Mouse (Mus musculus) activated CD4-positive, CD25-positive, alpha-beta regulatory T cell, adult 4 months (primary cell): ENCODE measurements around the gene Ilf3. TPM values are rescaled to one million over a fixed set of nuclear protein-coding genes. Genes with fewer than 3 reads are reported as not detected.
"Not testable (repeated sequence)": the region's sequence is repeated elsewhere in the genome, so short reads cannot be mapped to it uniquely, and the experiment has no call there.

Source experiments
- ATAC-seq: one replicate; pipeline ENCODE4 v1.8.0; 2017
- polyA plus RNA-seq, 2 experiments: library from polyadenylated mRNA; unstranded; fragments of 100-300 nt; shearing (Covaris generic); gene quantifications; one replicate each; pipeline ENCODE4 v1.2.1; 2017

The Ilf3 gene
- polyA plus RNA-seq = 100 to 1,000 TPM in 1 of 2 experiments, 10 to 100 TPM in 1; 96.0 to 122 TPM

GRCm38 (mm10) chr9:21367357-21368111 lies at the start of gene Ilf3:
Ilf3 (plus strand) TSS chr9:21367871.
- ATAC-seq = peak; percentile 90

GRCm38 (mm10) chr9:21318792-21319191 lies 48.9 kb upstream of the Ilf3 start:
- no peak for ATAC-seq

DNA sequence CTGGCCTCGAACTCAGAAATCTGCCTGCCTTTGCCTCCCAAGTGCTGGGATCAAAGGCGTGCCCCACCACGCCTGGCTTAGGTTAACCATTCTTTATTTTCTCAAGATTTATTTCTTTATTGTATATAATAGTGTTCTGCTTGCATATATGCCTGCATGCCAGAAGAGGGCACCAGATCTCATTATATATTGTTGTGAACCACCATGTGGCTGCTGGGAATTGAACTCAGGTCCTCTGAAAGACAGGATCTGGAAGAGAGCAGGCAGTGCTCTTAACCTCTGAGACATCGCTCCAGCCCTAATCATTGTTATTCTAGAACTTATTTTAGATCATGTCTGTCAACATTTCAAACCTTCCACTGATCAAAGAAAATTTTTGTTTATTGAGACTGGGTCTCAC lies 48.2 kb upstream of the Ilf3 start:
- ATAC-seq = no peak

DNA sequence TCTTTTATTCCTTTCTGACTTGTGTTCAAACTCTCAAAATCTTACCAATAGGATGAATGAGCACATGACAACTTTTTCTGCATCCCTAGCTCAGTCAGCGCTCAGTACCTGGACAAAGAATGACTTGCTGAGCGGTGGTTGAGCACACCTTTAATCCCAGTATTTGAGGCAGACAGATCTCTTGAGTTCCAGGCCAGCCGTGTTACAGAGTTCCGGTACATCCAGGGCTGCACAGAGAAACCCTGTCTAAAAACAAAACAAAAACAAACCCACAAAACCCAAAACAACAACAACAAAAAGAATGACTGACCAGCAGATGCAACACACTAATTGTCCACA lies 47.4 kb upstream of the Ilf3 start:
- ATAC-seq = peak; percentile 3

DNA sequence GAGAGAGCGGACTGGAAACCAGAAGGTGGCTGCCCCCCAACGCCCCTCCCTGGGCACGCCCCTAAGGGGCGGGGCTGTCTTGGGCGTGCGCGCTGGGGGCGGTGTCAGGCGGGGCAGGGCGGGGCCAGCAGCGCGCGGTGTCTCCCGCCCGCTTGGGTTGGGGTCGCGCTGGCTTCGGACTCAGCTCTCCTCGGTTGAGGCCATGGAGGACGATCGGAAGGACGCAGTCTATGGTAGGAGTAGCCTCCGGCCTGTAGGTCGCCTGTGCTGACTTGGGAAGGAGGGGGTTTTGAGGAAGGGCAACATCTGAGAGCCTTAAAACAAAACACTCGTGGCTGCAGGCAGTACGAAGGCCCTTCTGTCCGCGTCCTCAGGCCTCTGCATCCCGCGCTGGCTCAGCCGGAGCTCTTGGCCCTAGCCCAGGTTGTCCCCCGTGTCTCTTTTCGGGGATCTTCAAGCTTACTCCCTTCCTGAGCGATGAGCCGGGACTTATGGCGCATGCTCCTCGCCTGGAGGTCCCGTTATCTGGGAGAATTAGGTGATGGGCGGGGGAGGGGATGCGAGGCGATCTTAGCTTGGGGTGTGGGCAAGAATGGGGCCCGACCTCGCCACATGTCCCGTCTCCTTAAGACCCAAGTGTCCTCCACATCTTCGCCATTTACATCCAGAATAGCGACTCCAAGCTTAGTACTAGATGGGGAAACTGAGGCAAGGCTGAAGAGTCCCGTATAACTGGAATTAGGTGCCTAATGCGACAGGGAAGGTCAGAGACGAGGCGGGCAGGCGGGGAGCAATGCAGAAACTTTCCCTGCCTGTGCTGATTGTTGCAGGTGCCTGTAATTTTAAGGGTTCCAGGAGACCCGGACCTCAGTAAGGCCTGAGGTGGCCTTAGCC lies 46.8 kb upstream of the Ilf3 start, which contains the start of gene Slc44a2:
Gene Slc44a2 (plus strand): TSS at position 80 of the 894 bp plus-strand sequence.
- peak; percentile 50 for ATAC-seq

DNA sequence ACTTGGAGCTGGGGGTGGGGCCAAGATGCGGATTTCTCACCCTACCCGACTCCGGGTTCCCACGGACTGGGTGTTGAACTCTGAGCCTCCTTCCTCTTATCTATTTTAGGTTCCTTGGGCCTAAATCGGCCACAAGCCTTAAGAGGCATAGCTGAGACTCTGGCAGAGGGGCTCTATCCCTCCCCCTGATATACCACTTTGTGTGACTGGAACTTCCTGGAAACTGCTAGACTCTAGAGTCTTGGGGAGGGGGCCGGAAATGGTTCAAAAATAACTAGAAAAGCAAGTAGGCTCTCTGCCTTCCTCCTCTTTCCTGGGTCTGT lies 46.2 kb upstream of the Ilf3 start:
- peak; percentile 62 for ATAC-seq

DNA sequence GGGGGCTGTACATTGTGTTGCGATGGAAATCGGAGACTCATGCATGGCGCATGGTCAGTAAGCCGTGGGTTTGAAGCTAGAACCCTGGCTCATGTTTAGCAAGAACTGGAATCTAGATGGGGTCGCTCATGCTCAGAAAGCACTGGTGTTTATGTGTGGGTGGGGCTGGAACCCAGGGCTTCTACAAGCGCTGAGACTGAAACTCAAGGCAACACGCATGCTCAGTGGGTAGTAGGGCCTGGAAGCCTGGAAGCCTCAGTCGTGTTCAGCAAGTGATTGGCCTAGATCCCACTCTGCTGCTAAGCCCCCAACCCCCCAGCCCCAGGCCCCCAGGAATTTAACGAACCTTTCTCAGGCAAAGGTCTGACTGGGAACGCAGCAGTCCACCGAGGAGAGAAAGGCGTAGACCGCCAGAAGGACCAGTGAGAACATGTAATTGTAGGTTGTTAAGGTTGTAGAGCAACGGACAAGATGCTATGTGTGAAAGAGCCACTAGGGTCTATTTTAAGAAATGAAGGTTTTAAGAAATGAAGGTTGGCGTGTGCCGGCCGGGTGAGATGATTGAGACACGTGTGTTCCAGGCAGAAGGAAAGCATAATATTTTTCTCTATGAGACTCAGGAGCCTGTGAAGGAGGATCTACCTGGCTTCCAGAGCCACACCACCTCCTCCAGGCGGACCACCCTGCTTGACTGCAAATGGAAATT lies 45.3 kb upstream of the Ilf3 start:
- ATAC-seq = peak; percentile 12

GRCm38 (mm10) chr9:21322917-21323297 lies 44.8 kb upstream of the Ilf3 start:
- not testable (repeated sequence) for ATAC-seq

DNA sequence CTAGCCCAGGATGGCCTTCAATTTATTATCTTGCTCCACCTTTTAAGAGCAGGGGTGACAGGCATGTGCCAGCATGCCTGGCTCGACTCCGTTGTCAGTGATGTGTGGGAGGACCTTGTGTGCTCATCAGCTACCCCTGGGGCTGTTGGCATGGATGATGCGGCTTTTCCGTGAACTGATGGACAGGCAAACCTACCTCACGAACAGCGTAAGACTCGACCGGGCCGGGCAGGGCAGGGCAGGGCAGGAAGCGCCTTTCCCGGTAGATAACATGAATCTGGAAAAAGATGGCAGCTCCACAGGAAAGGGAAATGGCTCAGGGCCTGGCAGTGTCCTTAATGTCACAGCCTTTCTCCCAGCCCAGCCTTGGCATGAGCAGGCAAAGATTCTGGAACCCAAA lies 43.4 kb upstream of the Ilf3 start:
- no peak for ATAC-seq

DNA sequence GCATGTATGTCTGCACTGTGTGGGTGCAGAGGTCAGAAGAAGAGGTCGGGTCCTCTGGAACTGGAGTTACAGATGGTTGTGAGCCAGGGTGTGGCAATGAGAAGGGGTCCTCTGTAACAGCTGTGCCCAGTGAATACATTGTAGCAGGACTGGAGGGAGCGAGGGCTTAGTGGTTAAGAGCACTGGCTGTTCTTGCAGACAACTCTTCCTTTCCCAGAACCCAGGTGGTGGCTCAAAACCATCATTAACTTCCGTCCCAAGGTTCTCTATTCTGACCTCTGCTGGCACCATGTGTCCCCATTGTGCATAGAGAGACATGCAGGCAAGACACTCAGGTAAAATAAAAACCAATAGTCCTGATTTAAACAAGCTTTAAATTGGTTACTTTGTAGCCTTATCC lies 40.1 kb upstream of the Ilf3 start:
- no peak for ATAC-seq

DNA sequence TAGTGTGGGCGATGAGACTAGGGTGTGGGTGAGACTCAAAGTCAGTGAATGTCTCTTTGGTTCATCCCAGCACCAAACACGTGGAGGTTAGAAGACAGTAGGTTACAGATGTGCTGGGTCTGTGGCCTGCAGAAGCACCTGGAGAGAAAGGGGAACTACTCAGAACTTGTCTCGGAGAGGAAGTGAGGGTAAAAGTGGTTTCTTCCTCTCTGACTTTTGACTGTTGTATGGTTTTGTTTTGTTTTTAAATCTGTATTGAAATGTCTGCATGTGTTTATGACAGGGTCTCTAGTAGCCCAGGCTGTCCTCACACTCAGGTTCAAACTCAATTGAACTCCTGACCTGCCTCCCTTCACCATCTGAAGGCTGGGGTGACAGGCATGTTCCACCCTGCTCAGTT lies 39.6 kb upstream of the Ilf3 start:
- peak; percentile 81 for ATAC-seq

DNA sequence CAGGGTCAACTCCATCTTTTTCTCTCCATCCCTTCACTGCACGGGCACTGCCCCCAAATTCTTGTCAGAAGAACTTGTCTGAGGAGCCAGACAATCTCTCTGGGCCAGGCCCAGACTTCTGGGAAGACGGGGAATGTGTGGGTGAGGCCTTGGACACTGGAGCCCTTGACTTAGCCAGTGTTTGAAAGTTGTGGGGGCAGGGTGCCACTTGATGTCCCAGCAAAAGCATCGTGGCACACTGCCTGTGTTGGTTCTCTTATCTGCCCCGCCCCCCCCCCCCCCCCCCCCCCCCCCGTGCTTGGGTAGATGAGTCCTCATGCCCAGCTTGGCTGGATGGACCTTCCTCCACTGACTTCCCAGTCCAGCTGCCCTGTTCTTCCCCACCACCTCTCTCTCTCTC lies 38.6 kb upstream of the Ilf3 start:
- ATAC-seq = no peak

GRCm38 (mm10) chr9:21329699-21330289 lies 37.9 kb upstream of the Ilf3 start:
- ATAC-seq = peak; percentile 21

GRCm38 (mm10) chr9:21331365-21332140 lies 36.1 kb upstream of the Ilf3 start:
- no peak for ATAC-seq

GRCm38 (mm10) chr9:21332161-21333061 lies 35.3 kb upstream of the Ilf3 start:
- no peak for ATAC-seq

DNA sequence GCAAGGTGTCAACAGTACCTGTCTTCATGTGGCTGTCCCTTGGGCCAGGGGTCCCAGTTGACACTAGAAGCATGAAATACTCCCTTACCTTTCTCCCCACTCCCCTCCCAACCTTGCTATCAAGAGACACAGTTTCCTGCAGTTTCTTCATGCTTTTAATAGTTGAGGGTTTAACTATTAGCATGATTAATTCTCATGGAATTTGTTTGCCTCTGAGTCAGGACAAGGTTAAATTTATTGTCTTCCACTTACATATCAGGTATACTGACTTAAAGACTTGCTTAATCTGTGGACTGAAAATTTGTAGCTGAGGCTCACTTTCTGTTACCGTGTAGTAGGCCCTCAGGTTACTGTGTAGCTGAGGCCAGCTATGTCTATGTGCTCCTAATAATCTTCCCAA lies 34.1 kb upstream of the Ilf3 start:
- no peak for ATAC-seq

DNA sequence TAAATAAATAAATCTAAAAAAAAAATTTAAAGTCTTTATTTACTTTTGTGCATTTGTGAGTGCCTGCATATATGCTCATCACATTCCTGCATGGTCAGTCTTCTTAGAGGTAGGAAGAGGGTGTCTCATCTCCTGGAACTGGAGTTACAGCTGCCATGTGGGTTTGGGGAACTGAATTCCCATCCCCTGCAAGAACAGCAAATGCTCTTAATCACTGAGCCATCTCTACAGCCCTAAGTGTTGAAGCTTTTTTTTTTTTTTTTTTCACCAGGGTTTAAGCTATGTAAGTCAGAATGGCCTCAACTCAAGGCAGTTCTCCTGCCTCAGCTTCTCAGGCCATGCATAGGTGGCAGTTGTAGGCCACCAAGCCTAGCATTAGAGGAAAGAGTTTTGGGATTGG lies 32.9 kb upstream of the Ilf3 start:
- ATAC-seq = no peak

GRCm38 (mm10) chr9:21335391-21335790 lies 32.3 kb upstream of the Ilf3 start:
- ATAC-seq = no peak

DNA sequence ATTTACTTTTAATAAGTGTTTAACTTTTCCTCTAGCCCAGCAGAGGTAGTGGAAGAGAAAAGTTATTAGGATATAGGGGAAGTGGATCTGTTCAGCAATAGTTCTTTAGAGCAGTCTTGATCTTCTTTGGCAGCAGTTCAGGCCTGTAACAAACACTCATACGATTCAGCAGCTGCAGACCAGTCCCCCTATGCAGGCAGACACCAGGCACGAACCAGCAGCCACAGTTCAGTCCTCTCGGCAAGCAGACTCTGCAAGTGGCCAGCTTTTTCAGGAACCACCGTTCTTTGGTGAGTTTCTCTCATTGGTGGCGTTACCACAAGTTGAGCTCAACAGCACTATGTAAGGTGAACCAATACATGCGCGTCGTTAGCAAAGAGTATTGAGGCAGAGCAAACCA lies 31.2 kb upstream of the Ilf3 start:
- no peak for ATAC-seq

DNA sequence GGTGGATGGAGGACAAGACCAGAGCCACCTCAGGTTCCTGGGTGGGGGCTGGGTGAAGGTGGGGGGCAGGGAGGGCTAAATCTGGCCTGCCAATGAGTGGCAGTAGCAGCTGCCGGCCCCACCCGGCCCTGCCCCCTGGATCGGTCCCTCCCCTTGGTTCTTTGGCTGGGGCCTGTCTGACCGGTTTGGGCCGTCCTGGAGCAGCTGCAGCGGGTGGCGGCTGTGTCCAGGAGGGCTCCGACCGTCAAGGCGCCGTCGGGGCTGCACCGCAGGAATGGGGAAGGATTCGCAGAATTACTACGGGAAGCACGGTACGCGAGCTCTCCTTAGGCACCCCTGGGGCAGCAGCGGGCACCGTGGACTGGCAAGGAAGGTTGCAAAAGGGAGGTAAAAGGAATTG lies 30.0 kb upstream of the Ilf3 start:
- no peak for ATAC-seq

DNA sequence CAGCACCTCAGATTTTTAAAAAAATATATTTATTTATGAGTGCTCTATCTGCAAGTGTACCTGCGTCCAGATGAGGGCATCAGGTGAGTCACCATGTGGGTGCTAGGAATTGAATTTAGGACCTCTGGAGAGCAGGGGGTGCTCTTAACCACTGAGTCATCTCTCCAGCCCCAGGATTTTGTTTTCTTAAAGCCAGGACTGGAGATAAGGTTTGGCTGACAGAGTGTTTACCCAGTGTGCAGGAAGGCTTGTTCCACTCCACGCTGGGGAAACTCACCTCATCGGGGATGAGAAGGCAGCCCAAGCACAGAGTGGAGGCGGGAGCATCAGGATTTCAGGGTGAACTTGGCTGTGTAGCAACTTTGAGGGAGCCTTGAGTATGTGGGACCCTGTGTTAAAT lies 27.3 kb upstream of the Ilf3 start:
- no peak for ATAC-seq
